Mouse (Mus musculus) E14TG2a.4 (cell line): ENCODE data around the gene Fstl1.

Experiments used
- CTCF ChIP-seq: conservative IDR thresholded peaks from 2 replicates; pipeline ENCODE4 v1.5.1; 2014; ENCODE audit warnings: low read length
- POU5F1 ChIP-seq: IDR thresholded peaks from 2 replicates; pipeline ENCODE4 v1.6.1; 2014; ENCODE audit warnings: low read length, borderline replicate concordance

- no peak for TF ChIP-seq CTCF
- no peak for TF ChIP-seq POU5F1
Observed at GRCm38 (mm10) chr16:37784526-37784925, 7.9 kb downstream of the Fstl1 start.
